Mouse (Mus musculus): ENCODE measurements around the gene Limd2.
A peak's percentile ranks its signal among the peaks of the same experiment; 100 is the strongest.

DNA sequence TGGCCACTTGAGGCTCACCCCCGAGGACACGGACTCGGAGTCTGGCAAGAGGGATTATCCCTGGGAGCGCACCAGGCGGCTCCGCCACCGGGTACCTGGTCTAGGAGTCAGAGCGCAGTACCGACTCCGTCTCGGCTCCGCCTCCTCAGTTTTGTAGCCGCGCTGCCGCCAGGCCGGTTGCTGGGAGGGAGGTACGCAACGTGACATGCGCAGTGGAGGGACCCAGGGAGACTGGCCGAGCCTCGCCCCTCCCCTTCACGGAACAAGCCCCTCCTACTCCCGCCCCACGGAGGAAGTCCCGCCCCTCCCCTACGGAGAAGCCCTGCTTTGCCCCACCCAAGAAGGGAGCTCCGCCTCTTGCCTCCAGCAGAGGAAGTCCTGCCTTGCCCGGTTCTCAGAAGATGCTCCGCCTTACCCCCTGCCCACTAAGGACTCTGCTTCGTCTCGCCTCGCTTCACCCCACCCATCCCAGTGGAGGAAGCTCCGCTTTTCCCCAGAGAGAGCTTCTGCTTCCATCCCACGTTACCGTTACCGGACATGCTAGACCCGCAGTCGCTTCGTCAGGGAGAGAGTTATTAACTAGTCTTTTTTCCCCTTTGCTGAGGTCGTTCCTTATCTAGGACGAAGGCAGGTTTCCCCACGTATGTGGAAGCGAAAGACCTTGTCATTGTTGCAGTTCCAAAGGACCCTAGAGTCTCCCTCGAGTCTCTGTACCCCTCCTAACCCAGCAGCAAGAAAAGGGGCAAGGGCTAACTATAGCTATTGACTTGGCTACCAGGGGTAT lies 32.9 kb upstream of the Limd2 start:
- peak; percentile 86 for TF ChIP-seq POLR2A (IDR thresholded peaks at IDR 0.05; ENCODE audit: low read depth, low read length)
- TF ChIP-seq CTCF (conservative IDR thresholded peaks at IDR 0.05; ENCODE audit: insufficient read depth, insufficient read length, low read depth, low read length) = 0 out of 2 replicates have a peak, but pooled peaks have one; percentile 1

All from kidney, adult 2 months (tissue).